Comparison of ENCODE assay signal across 10 mouse cellular contexts in the genomic region with DNA sequence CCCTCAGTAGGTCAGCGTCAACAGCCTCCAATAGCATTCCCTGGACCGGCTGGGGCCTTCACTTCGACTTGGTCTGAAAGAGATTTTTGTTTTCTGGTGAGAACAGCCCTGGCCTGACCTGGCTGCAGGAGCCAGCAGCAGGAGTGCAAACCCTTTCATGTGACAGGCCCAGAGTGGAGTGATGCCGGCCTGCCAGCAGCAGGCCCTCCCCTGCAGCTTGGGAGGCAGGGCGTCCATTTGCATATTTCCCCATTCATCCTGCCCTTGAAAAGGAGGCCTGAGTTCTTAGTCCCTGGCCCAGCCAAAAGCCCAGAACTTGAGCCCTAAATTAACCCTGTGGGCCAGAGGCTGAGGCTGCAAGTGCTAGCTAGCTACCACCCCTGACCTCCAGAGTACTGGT. TPM values are rescaled to one million over a fixed set of nuclear protein-coding genes. Genes with fewer than 3 reads are reported as not detected.
DNase-seq lines count a peak whose midpoint lies in the region; ATAC-seq and TF ChIP-seq lines count a peak whose summit lies in the region.
"Had no signal": no experiment of that assay in that cellular context is flagged by ENCODE, and none has a peak within 500 bp of the region (broad histone marks: within the 10 kb centered on the region; RNA-seq: fewer than 3 reads in every experiment).

No protein-coding gene starts in this region.

- no peak overlapping the region for H3K4me3 ChIP-seq in left cerebral cortex, adult 2 months
- H3K4me3 ChIP-seq: heart, embryonic 13.5 days had no signal

- H3K27ac ChIP-seq in left cerebral cortex, adult 2 months, result peak overlapping the region; percentile 73; the same call in 1 of the 2 replicates
- H3K27ac ChIP-seq: heart, embryonic 13.5 days had no signal

- no peak for TF ChIP-seq CTCF in left cerebral cortex, adult 2 months (IDR thresholded peaks at IDR 0.05)

- intact Hi-C loops in left cerebral cortex, adult 2 months (cut with DNase I), result no loop called here

- no peak for ATAC-seq in inflammation-experienced regulatory T-cells, adult 6 months

- peak in 1 of 2 experiments; percentile 47 for DNase-seq in left cerebral cortex, adult 2 months (ENCODE audit: extremely low spot score in 1 of 2, low spot score in 2 of 2)
- no peak for DNase-seq in left cerebral cortex, adult 11 months (ENCODE audit: low spot score)
- peak; percentile 76 for DNase-seq in brain, adult 2 months (ENCODE audit: low read depth, low spot score)
- DNase-seq in heart, adult 9 months (ENCODE audit: low spot score in 2 of 2), result peak; percentile 53 to 58
- DNase-seq in layer of hippocampus, adult 9-11 months, result peak; percentile 68
- peak; percentile 67 for DNase-seq in right cerebral cortex, adult 18-20 months
- DNase-seq in thymus, adult 18-20 months, result no peak
- DNase-seq: lung, embryonic 14.5 days had no signal

RNA-seq across cellular contexts. Expression of gene Acsl6, which starts 8.4 kb away (rescaled TPM):
- total RNA-seq in left cerebral cortex, adult 2 months (2021), result 100 to 1,000 TPM; 200 to 201 TPM
- polyA plus RNA-seq in inflammation-experienced regulatory T-cells, adult 6 months (2017; shearing (Covaris generic)), result not detected

RNA-seq across cellular contexts. Expression of gene Il3, which starts 44.9 kb away (rescaled TPM):
- not detected for total RNA-seq in left cerebral cortex, adult 2 months (2021)
- not detected for polyA plus RNA-seq in inflammation-experienced regulatory T-cells, adult 6 months (2017; shearing (Covaris generic))
- polyA plus RNA-seq: heart, embryonic 13.5 days; lung, embryonic 14.5 days had no signal

RNA-seq across cellular contexts. Expression of gene Meikin, which starts 58.4 kb away (rescaled TPM):
- not detected for total RNA-seq in left cerebral cortex, adult 2 months (2021)
- not detected for polyA plus RNA-seq in inflammation-experienced regulatory T-cells, adult 6 months (2017; shearing (Covaris generic))
- polyA plus RNA-seq: heart, embryonic 13.5 days; lung, embryonic 14.5 days had no signal

Comparison
In these comparisons a context has a peak if more than half of its experiments do, and no peak if none do; other contexts are left out.
1. DNase-seq: peak in brain, adult 2 months (single experiment), heart, adult 9 months (2 of 2), layer of hippocampus, adult 9-11 months (single experiment) and right cerebral cortex, adult 18-20 months (single experiment); none in left cerebral cortex, adult 11 months (single experiment) and thymus, adult 18-20 months (0 of 2).